Mouse (Mus musculus): ENCODE measurements at regions not wholly inside any gene's neighbourhood (a gene's known extent, or its start where the extent isn't known, plus 50 kb on each side); places are given as distances from the start of the nearest gene placed in this dataset.

- Histone ChIP-seq H3K4me1 (ENCODE audit: control insufficient read depth, insufficient read depth, low read length) (no peaks in the 10 kb centered on the region), H3K27me3 (ENCODE audit: control insufficient read depth, insufficient read depth, low read length) (no peaks in the 10 kb centered on the region), H3K4me3 (ENCODE audit: low read depth, low read length) (no peak overlapping the region), H3K9ac (ENCODE audit: low read length) (no peak overlapping the region), H3K27ac (ENCODE audit: low read depth, low read length) (no peak overlapping the region), H3K4me2 (ENCODE audit: low read depth) (no peak overlapping the region), H3K9me3 (ENCODE audit: control insufficient read depth, low read length) (no peaks in the 10 kb centered on the region), H3K36me3 (ENCODE audit: control insufficient read depth, insufficient read depth, low read length) (no peaks in the 10 kb centered on the region)
- WGBS = 21% methylated on average over 6 of the region's 6 CpGs
- ATAC-seq (ENCODE audit: insufficient read depth, low FRiP score, low TSS enrichment) (no peak), DNase-seq (ENCODE audit: low spot score) (no peak)
These were observed 93.1 kb upstream of the Gm765 start for GRCm38 (mm10) chr6:98435676-98436075.

- Histone ChIP-seq H3K36me3 (ENCODE audit: control insufficient read depth, insufficient read depth, low read length) (no peaks in the 10 kb centered on the region), H3K4me1 (ENCODE audit: control insufficient read depth, insufficient read depth, low read length) (no peaks in the 10 kb centered on the region), H3K4me2 (ENCODE audit: low read depth) (no peak overlapping the region), H3K27ac (ENCODE audit: low read depth, low read length) (no peak overlapping the region), H3K27me3 (ENCODE audit: control insufficient read depth, insufficient read depth, low read length) (no peaks in the 10 kb centered on the region), H3K9me3 (ENCODE audit: control insufficient read depth, low read length) (no peaks in the 10 kb centered on the region), H3K9ac (ENCODE audit: low read length) (no peak overlapping the region), H3K4me3 (ENCODE audit: low read depth, low read length) (no peak overlapping the region)
- ATAC-seq (ENCODE audit: insufficient read depth, low FRiP score, low TSS enrichment) (no peak), DNase-seq (ENCODE audit: low spot score) (no peak)
- 62% methylated on average over 6 of the region's 6 CpGs for WGBS
These were observed 90.7 kb upstream of the Gm765 start for GRCm38 (mm10) chr6:98433286-98433685.

GRCm38 (mm10) chr6:98429120-98429519 lies 86.6 kb upstream of the Gm765 start:
- Histone ChIP-seq H3K36me3 (ENCODE audit: control insufficient read depth, insufficient read depth, low read length) (no peaks in the 10 kb centered on the region), H3K9me3 (ENCODE audit: control insufficient read depth, low read length) (no peaks in the 10 kb centered on the region), H3K27ac (ENCODE audit: low read depth, low read length) (no peak overlapping the region), H3K27me3 (ENCODE audit: control insufficient read depth, insufficient read depth, low read length) (no peaks in the 10 kb centered on the region), H3K9ac (ENCODE audit: low read length) (no peak overlapping the region), H3K4me3 (ENCODE audit: low read depth, low read length) (no peak overlapping the region), H3K4me2 (ENCODE audit: low read depth) (no peak overlapping the region), H3K4me1 (ENCODE audit: control insufficient read depth, insufficient read depth, low read length) (no peaks in the 10 kb centered on the region)
- DNase-seq (ENCODE audit: low spot score) (no peak), ATAC-seq (ENCODE audit: insufficient read depth, low FRiP score, low TSS enrichment) (no peak)
- 80% methylated on average over 5 of the region's 5 CpGs for WGBS

- no peak for DNase-seq (ENCODE audit: low spot score)
- Histone ChIP-seq H3K4me1 (ENCODE audit: control insufficient read depth, insufficient read depth, low read length) (no peaks in the 10 kb centered on the region), H3K9ac (ENCODE audit: low read length) (no peak overlapping the region), H3K4me3 (ENCODE audit: low read depth, low read length) (no peak overlapping the region), H3K27ac (ENCODE audit: low read depth, low read length) (no peak overlapping the region), H3K36me3 (ENCODE audit: control insufficient read depth, insufficient read depth, low read length) (no peaks in the 10 kb centered on the region), H3K4me2 (ENCODE audit: low read depth) (no peak overlapping the region), H3K27me3 (ENCODE audit: control insufficient read depth, insufficient read depth, low read length) (no peaks in the 10 kb centered on the region), H3K9me3 (ENCODE audit: control insufficient read depth, low read length) (no peaks in the 10 kb centered on the region)
- no peak for ATAC-seq (ENCODE audit: insufficient read depth, low FRiP score, low TSS enrichment)
- 78% methylated on average over 1 of the region's 1 CpGs for WGBS
These were observed 60.1 kb upstream of the Gm765 start for GRCm38 (mm10) chr6:98402605-98403004.

GRCm38 (mm10) chr6:98394589-98394988 lies 52.0 kb upstream of the Gm765 start:
- 61% methylated on average over 5 of the region's 5 CpGs for WGBS
- ATAC-seq (ENCODE audit: insufficient read depth, low FRiP score, low TSS enrichment) (no peak), DNase-seq (ENCODE audit: low spot score) (no peak)
- H3K9ac ChIP-seq (ENCODE audit: low read length) = no peak overlapping the region
- H3K27ac ChIP-seq (ENCODE audit: low read depth, low read length) = no peak overlapping the region
- no peak overlapping the region for H3K4me2 ChIP-seq (ENCODE audit: low read depth)
- H3K36me3 ChIP-seq (ENCODE audit: control insufficient read depth, insufficient read depth, low read length) = no peaks in the 10 kb centered on the region
- no peaks in the 10 kb centered on the region for H3K27me3 ChIP-seq (ENCODE audit: control insufficient read depth, insufficient read depth, low read length)
- H3K9me3 ChIP-seq (ENCODE audit: control insufficient read depth, low read length) = no peaks in the 10 kb centered on the region
- H3K4me1 ChIP-seq (ENCODE audit: control insufficient read depth, insufficient read depth, low read length) = no peaks in the 10 kb centered on the region
- H3K4me3 ChIP-seq (ENCODE audit: low read depth, low read length) = no peak overlapping the region

All from neural tube, embryonic 11.5 days (tissue).